17 mouse cellular contexts compared by ENCODE assay signal in genomic region chr13:93141184-93141583, GRCm38 (mm10). TPM values are rescaled to one million over a fixed set of nuclear protein-coding genes. Genes with fewer than 3 reads are reported as not detected.
"Had no signal": no experiment of that assay in that cellular context is flagged by ENCODE, and none has a peak within 500 bp of the region (broad histone marks: within the 10 kb centered on the region; RNA-seq: fewer than 3 reads in every experiment).

No protein-coding gene starts in this region.

- H3K27ac ChIP-seq: liver, embryonic 15.5 days; lung, embryonic 15.5 days; macrophage; midbrain, embryonic 12.5 days; neural tube, embryonic 12.5 days had no signal

- DNase-seq: liver, postnatal 0 days; lung, adult 2 months; lung, postnatal 14 days; lung, postnatal 36 days; midbrain, embryonic 14.5 days; right cerebral cortex, postnatal 14 days; spleen, adult 18-20 months; thymus, adult 18-20 months; thymus, postnatal 14 days; thymus, postnatal 36 days had no signal

- H3K4me3 ChIP-seq: liver, embryonic 15.5 days; lung, embryonic 15.5 days; megakaryocyte, embryonic 14.5 days; midbrain, embryonic 12.5 days; neural tube, embryonic 12.5 days had no signal

RNA-seq across cellular contexts. Expression of gene Cmya5, which starts 3.3 kb away (rescaled TPM):
- total RNA-seq: megakaryocyte progenitor cell, adult 5-6 weeks had no signal
